Mouse (Mus musculus) embryonic facial prominence, embryonic 15.5 days (tissue): ENCODE measurements around the gene Cacna1c. TPM values are rescaled to one million over a fixed set of nuclear protein-coding genes. Genes with fewer than 3 reads are reported as not detected.

Experiments used
- ATAC-seq: fragments of 200-750 bp; cut with Nextera tagmentation; 2 replicates; pipeline ENCODE4 v1.8.0; 2017; ENCODE audit warnings: low read depth, moderate TSS enrichment; ENCODE audit not compliant: insufficient number of reproducible peaks, low FRiP score, low TSS enrichment
- H3K27ac ChIP-seq: fragments of 300-500 bp; sonication (generic); replicated peaks from 2 replicates; pipeline ENCODE4 v1.5.1; 2015; ENCODE audit warnings: mild to moderate bottlenecking, inconsistent platforms
- H3K27me3 ChIP-seq: fragments of 300-500 bp; sonication (generic); 2 replicates; pipeline ENCODE4 v1.6.1; 2015; ENCODE audit warnings: inconsistent platforms
- H3K36me3 ChIP-seq: fragments of 300-500 bp; sonication (generic); 2 replicates; pipeline ENCODE4 v1.6.1; 2015; ENCODE audit warnings: mild to moderate bottlenecking, inconsistent platforms
- H3K4me1 ChIP-seq: fragments of 300-500 bp; sonication (generic); 2 replicates; pipeline ENCODE4 v1.6.1; 2015; ENCODE audit warnings: inconsistent platforms
- H3K4me2 ChIP-seq: fragments of 300-500 bp; sonication (generic); replicated peaks from 2 replicates; pipeline ENCODE4 v1.6.1; 2015; ENCODE audit warnings: mild to moderate bottlenecking, inconsistent platforms
- H3K4me3 ChIP-seq: fragments of 300-500 bp; sonication (generic); replicated peaks from 2 replicates; pipeline ENCODE4 v1.5.1; 2015; ENCODE audit warnings: mild to moderate bottlenecking, inconsistent platforms
- H3K9ac ChIP-seq: fragments of 300-500 bp; sonication (generic); 2 replicates; pipeline ENCODE4 v1.6.1; 2015; ENCODE audit warnings: inconsistent platforms
- H3K9me3 ChIP-seq: fragments of 300-500 bp; sonication (generic); replicated peaks from 2 replicates; pipeline ENCODE4 v1.6.1; 2016; ENCODE audit warnings: inconsistent platforms
- WGBS: fragments of 180-500 bp; shearing (Covaris S2); methylation state at CpG from one replicate; pipeline ENCODE4 v1.1.7; 2015; 5-methylcytosine and 5-hydroxymethylcytosine counted together
- polyA plus RNA-seq: library from polyadenylated mRNA; unstranded; fragments of >200 nt; fragmentation: Nextera tagmentation; extraction: Ambion mirVana; gene quantifications from 2 replicates; pipeline ENCODE4 v1.2.1, GENCODE M21; 2015

Gene Cacna1c
- polyA plus RNA-seq, 1 experiment from 2014 or later = 5.0 TPM

GRCm38 (mm10) chr6:118830851-118831250 is 365.4 kb downstream of the Cacna1c start:
- no peak overlapping the region for H3K27ac ChIP-seq
- H3K4me1 ChIP-seq = peaks cover 26% of the 10 kb centered on the region
- no peaks in the 10 kb centered on the region for H3K9me3 ChIP-seq
- H3K27me3 ChIP-seq = no peaks in the 10 kb centered on the region
- H3K36me3 ChIP-seq = no peaks in the 10 kb centered on the region
- H3K4me3 ChIP-seq = no peak overlapping the region
- no peak for ATAC-seq
- WGBS = 77% methylated on average over 5 of the region's 5 CpGs
- no peak overlapping the region for H3K9ac ChIP-seq
- no peak overlapping the region for H3K4me2 ChIP-seq

- no peaks in the 10 kb centered on the region for H3K9me3 ChIP-seq
- H3K4me3 ChIP-seq = no peak overlapping the region
- no peak for ATAC-seq
- 0 out of 2 replicates have a peak overlapping the region, but pooled peaks have one; percentile 22 for H3K27ac ChIP-seq
- no peak overlapping the region for H3K4me2 ChIP-seq
- no peaks in the 10 kb centered on the region for H3K27me3 ChIP-seq
- WGBS = 75% methylated on average over 4 of the region's 4 CpGs
- peaks cover 22% of the 10 kb centered on the region for H3K4me1 ChIP-seq
- H3K36me3 ChIP-seq = no peaks in the 10 kb centered on the region
- no peak overlapping the region for H3K9ac ChIP-seq
These were observed 368.0 kb downstream of the Cacna1c start for GRCm38 (mm10) chr6:118828187-118828586.

- Histone ChIP-seq H3K9ac (no peak overlapping the region), H3K9me3 (no peaks in the 10 kb centered on the region), H3K27me3 (no peaks in the 10 kb centered on the region), H3K4me3 (no peak overlapping the region), H3K4me2 (no peak overlapping the region), H3K36me3 (no peaks in the 10 kb centered on the region), H3K27ac (0 out of 2 replicates have a peak overlapping the region, but pooled peaks have one; percentile 22), H3K4me1 (peaks cover 22% of the 10 kb centered on the region)
- WGBS = 32% methylated on average over 8 of the region's 8 CpGs
- ATAC-seq = peak; percentile 53; the same call in 1 of the 2 replicates
These were observed 368.7 kb downstream of the Cacna1c start for GRCm38 (mm10) chr6:118827560-118827959.

- no peak overlapping the region for H3K27ac ChIP-seq
- WGBS = 55% methylated on average over 6 of the region's 6 CpGs
These were observed 370.8 kb downstream of the Cacna1c start for GRCm38 (mm10) chr6:118825400-118825871.

GRCm38 (mm10) chr6:118821536-118821935 is 374.7 kb downstream of the Cacna1c start:
- Histone ChIP-seq H3K9me3 (no peaks in the 10 kb centered on the region), H3K9ac (no peak overlapping the region), H3K27ac (no peak overlapping the region), H3K4me2 (no peak overlapping the region), H3K27me3 (no peaks in the 10 kb centered on the region), H3K36me3 (no peaks in the 10 kb centered on the region), H3K4me3 (no peak overlapping the region), H3K4me1 (peaks cover 18% of the 10 kb centered on the region; the same call in 1 of the 2 replicates)
- no peak for ATAC-seq
- 75% methylated on average over 5 of the region's 5 CpGs for WGBS

More at GRCm38 (mm10) chr6:118825400-118825871, 370.8 kb downstream of the Cacna1c start:
- H3K4me3 ChIP-seq = no peak overlapping the region
- no peak overlapping the region for H3K9ac ChIP-seq
- H3K9me3 ChIP-seq = no peaks in the 10 kb centered on the region
- no peak overlapping the region for H3K4me2 ChIP-seq
- no peak for ATAC-seq
- no peaks in the 10 kb centered on the region for H3K36me3 ChIP-seq
- peaks cover 30% of the 10 kb centered on the region for H3K4me1 ChIP-seq
- no peaks in the 10 kb centered on the region for H3K27me3 ChIP-seq

GRCm38 (mm10) chr6:118819657-118820056 is 376.6 kb downstream of the Cacna1c start:
- 79% methylated on average over 7 of the region's 7 CpGs for WGBS
- Histone ChIP-seq H3K27ac (no peak overlapping the region), H3K36me3 (no peaks in the 10 kb centered on the region), H3K4me1 (peaks cover 8% of the 10 kb centered on the region; the same call in 1 of the 2 replicates), H3K27me3 (no peaks in the 10 kb centered on the region), H3K9me3 (no peaks in the 10 kb centered on the region), H3K4me3 (no peak overlapping the region), H3K4me2 (no peak overlapping the region), H3K9ac (no peak overlapping the region)
- no peak for ATAC-seq

GRCm38 (mm10) chr6:118817928-118818503 is 378.2 kb downstream of the Cacna1c start:
- H3K9me3 ChIP-seq = no peaks in the 10 kb centered on the region
- H3K36me3 ChIP-seq = no peaks in the 10 kb centered on the region
- H3K4me2 ChIP-seq = no peak overlapping the region
- WGBS = 67% methylated on average over 5 of the region's 5 CpGs
- H3K27ac ChIP-seq = no peak overlapping the region
- no peak overlapping the region for H3K4me3 ChIP-seq
- no peak for ATAC-seq
- no peaks in the 10 kb centered on the region for H3K27me3 ChIP-seq
- peaks cover 8% of the 10 kb centered on the region; the same call in 1 of the 2 replicates for H3K4me1 ChIP-seq
- H3K9ac ChIP-seq = no peak overlapping the region

- Histone ChIP-seq H3K9me3 (no peaks in the 10 kb centered on the region), H3K9ac (no peak overlapping the region), H3K27ac (no peak overlapping the region), H3K4me3 (no peak overlapping the region), H3K27me3 (no peaks in the 10 kb centered on the region), H3K4me2 (no peak overlapping the region), H3K36me3 (no peaks in the 10 kb centered on the region), H3K4me1 (peaks cover 5% of the 10 kb centered on the region; the same call in 1 of the 2 replicates)
- no peak for ATAC-seq
- 87% methylated on average over 6 of the region's 6 CpGs for WGBS
These were observed 380.0 kb downstream of the Cacna1c start for GRCm38 (mm10) chr6:118816253-118816652.

- no peak for ATAC-seq
- 70% methylated on average over 3 of the region's 3 CpGs for WGBS
- H3K4me1 ChIP-seq = 0 out of 2 replicates have a peak, but pooled peaks cover 3% of the 10 kb centered on the region
These were observed 383.7 kb downstream of the Cacna1c start for GRCm38 (mm10) chr6:118812556-118812955.

GRCm38 (mm10) chr6:118812007-118812406 is 384.2 kb downstream of the Cacna1c start:
- Histone ChIP-seq H3K9ac (no peak overlapping the region), H3K36me3 (no peaks in the 10 kb centered on the region), H3K27ac (no peak overlapping the region), H3K4me2 (no peak overlapping the region), H3K27me3 (no peaks in the 10 kb centered on the region), H3K9me3 (no peaks in the 10 kb centered on the region), H3K4me1 (0 out of 2 replicates have a peak, but pooled peaks cover 3% of the 10 kb centered on the region), H3K4me3 (no peak overlapping the region)
- ATAC-seq = no peak
- 84% methylated on average over 4 of the region's 4 CpGs for WGBS

More at GRCm38 (mm10) chr6:118812556-118812955, 383.7 kb downstream of the Cacna1c start:
- Histone ChIP-seq H3K4me3 (no peak overlapping the region), H3K9ac (no peak overlapping the region), H3K27me3 (no peaks in the 10 kb centered on the region), H3K27ac (no peak overlapping the region), H3K4me2 (no peak overlapping the region), H3K9me3 (no peaks in the 10 kb centered on the region), H3K36me3 (no peaks in the 10 kb centered on the region)

GRCm38 (mm10) chr6:118810834-118811233 is 385.4 kb downstream of the Cacna1c start:
- WGBS = 29% methylated on average over 1 of the region's 1 CpGs
- no peak for ATAC-seq

GRCm38 (mm10) chr6:118805139-118805538 is 391.1 kb downstream of the Cacna1c start:
- Histone ChIP-seq H3K9me3 (no peaks in the 10 kb centered on the region), H3K4me1 (no peaks in the 10 kb centered on the region), H3K4me3 (no peak overlapping the region), H3K4me2 (no peak overlapping the region), H3K27me3 (no peaks in the 10 kb centered on the region), H3K9ac (no peak overlapping the region), H3K27ac (no peak overlapping the region), H3K36me3 (no peaks in the 10 kb centered on the region)
- 86% methylated on average over 4 of the region's 4 CpGs for WGBS
- no peak for ATAC-seq

More at GRCm38 (mm10) chr6:118810834-118811233, 385.4 kb downstream of the Cacna1c start:
- Histone ChIP-seq H3K4me3 (no peak overlapping the region), H3K27me3 (no peaks in the 10 kb centered on the region), H3K36me3 (no peaks in the 10 kb centered on the region), H3K4me1 (0 out of 2 replicates have a peak, but pooled peaks cover 3% of the 10 kb centered on the region), H3K4me2 (no peak overlapping the region), H3K27ac (no peak overlapping the region), H3K9me3 (no peaks in the 10 kb centered on the region), H3K9ac (no peak overlapping the region)
